Mouse (Mus musculus) forebrain, embryonic 11.5 days (tissue): ENCODE measurements at regions not wholly inside any gene's neighbourhood (a gene's known extent, or its start where the extent isn't known, plus 50 kb on each side); places are given as distances from the start of the nearest gene placed in this dataset.

ENCODE experiments used
- ATAC-seq: fragments of 200-750 bp; cut with Nextera tagmentation; replicated peaks from 2 replicates; pipeline ENCODE4 v1.8.0; 2017; ENCODE audit warnings: moderate TSS enrichment; ENCODE audit not compliant: low FRiP score
- DNase-seq: peaks from one replicate; pipeline ENCODE4 v3.0.0-alpha.2; 2017; ENCODE audit warnings: low spot score
- H3K27ac ChIP-seq: fragments of 300-500 bp; sonication (generic); 2 replicates; pipeline ENCODE4 v1.5.1; 2014; ENCODE audit warnings: low read depth, low read length
- H3K27me3 ChIP-seq: fragments of 300-500 bp; sonication (generic); 2 replicates; pipeline ENCODE4 v1.6.1; 2014; ENCODE audit warnings: mild to moderate bottlenecking, low read length, mixed read lengths; ENCODE audit not compliant: control insufficient read depth, insufficient read depth
- H3K36me3 ChIP-seq: fragments of 300-500 bp; sonication (generic); 2 replicates; pipeline ENCODE4 v1.6.1; 2014; ENCODE audit warnings: mild to moderate bottlenecking, low read length, moderate library complexity, mixed read lengths; ENCODE audit not compliant: control insufficient read depth, insufficient read depth
- H3K4me1 ChIP-seq: fragments of 300-500 bp; sonication (generic); replicated peaks from 2 replicates; pipeline ENCODE4 v1.6.1; 2014; ENCODE audit warnings: low read length, mixed read lengths; ENCODE audit not compliant: control insufficient read depth, insufficient read depth
- H3K4me2 ChIP-seq: fragments of 300-500 bp; sonication (generic); 2 replicates; pipeline ENCODE4 v1.6.1; 2014; ENCODE audit warnings: low read depth, mild to moderate bottlenecking, low read length, moderate library complexity, mixed read lengths; ENCODE audit not compliant: severe bottlenecking
- H3K4me3 ChIP-seq: fragments of 300-500 bp; sonication (generic); 2 replicates; pipeline ENCODE4 v1.5.1; 2014; ENCODE audit warnings: low read depth, low read length
- H3K9ac ChIP-seq: fragments of 300-500 bp; sonication (generic); 2 replicates; pipeline ENCODE4 v1.6.1; 2014; ENCODE audit warnings: low read length
- H3K9me3 ChIP-seq: fragments of 300-500 bp; sonication (generic); 2 replicates; pipeline ENCODE4 v1.6.1; 2016; ENCODE audit warnings: low read length, mixed read lengths; ENCODE audit not compliant: control insufficient read depth
- WGBS: fragments of 180-500 bp; shearing (Covaris S2); extraction: QIAGEN DNeasy Blood & Tissue Kit; methylation state at CpG from one replicate; pipeline ENCODE4 v1.1.7; 2014; 5-methylcytosine and 5-hydroxymethylcytosine counted together

DNA sequence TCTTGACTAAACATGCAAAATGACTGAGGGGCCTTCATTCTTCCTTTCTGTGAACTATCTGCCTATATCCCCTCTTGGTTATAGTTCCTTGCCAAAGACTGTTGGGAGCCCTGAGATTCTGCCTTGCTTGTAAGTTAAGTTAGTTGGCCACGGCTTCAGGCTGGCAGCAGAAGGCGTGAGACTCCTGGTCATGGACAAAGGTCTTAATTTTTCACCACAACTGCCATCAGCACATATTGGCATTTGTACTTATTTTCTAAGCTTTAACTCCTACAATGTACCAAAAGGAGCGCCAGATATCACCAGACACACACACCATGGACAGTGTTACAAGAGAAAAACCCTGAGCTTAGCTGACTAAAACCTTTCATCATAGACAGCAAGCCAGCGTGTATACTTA lies 56.7 kb upstream of the Abcd3 start:
- H3K9me3 ChIP-seq, result no peaks in the 10 kb centered on the region
- ATAC-seq (no peak), DNase-seq (no peak)
- H3K36me3 ChIP-seq, result no peaks in the 10 kb centered on the region
- H3K9ac ChIP-seq, result no peak overlapping the region
- no peaks in the 10 kb centered on the region for H3K27me3 ChIP-seq
- H3K4me1 ChIP-seq, result no peaks in the 10 kb centered on the region
- no peak overlapping the region for H3K27ac ChIP-seq
- 88% methylated on average over 4 of the region's 4 CpGs for WGBS
- no peak overlapping the region for H3K4me3 ChIP-seq
- no peak overlapping the region for H3K4me2 ChIP-seq

DNA sequence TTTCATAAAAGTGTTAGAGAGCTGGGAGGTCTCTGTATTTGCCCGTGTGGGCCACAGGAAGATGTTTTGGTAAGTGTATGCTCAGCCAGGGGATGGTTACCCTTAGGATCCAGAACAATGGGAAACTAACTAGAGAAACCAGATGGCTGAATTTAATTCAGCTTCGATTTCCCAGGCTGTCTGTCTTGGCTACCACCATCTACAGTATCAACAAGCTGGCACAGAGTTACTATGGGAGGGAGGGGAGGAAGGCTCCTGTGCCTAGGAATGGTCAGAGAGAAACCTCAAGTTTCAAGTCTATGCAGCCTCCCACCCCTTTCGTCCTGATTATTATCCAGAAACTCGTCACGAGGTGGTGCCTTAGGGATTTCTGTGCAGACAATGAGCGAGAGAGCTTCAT lies 55.6 kb upstream of the Abcd3 start:
- 84% methylated on average over 6 of the region's 6 CpGs for WGBS
- Histone ChIP-seq H3K4me1 (no peaks in the 10 kb centered on the region), H3K4me3 (no peak overlapping the region), H3K9me3 (no peaks in the 10 kb centered on the region), H3K27me3 (no peaks in the 10 kb centered on the region), H3K9ac (no peak overlapping the region), H3K36me3 (no peaks in the 10 kb centered on the region), H3K27ac (no peak overlapping the region), H3K4me2 (no peak overlapping the region)
- ATAC-seq, result no peak
- no peak for DNase-seq

DNA sequence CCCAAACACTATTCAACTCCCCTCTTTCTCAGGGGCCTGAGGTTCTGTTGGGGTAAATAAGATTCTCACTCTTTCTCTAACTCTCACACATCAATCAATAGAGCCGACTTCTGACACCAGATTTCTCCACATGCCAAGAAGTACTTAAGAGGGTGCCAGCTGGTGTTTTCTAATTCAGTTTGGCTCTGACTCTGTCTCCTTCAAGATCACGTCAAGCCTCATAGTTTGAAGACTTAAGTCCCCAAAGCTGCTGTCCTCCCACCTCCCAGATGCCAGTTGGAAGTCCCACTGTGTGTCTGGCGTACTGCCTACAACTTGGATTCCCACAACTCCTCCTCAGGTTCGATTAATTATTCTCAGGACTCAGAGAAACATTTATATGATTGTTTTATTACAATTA lies 54.6 kb upstream of the Abcd3 start:
- no peak overlapping the region for H3K4me2 ChIP-seq
- no peaks in the 10 kb centered on the region for H3K4me1 ChIP-seq
- no peak for DNase-seq
- H3K36me3 ChIP-seq, result no peaks in the 10 kb centered on the region
- WGBS, result 65% methylated on average over 4 of the region's 4 CpGs
- H3K9ac ChIP-seq, result no peak overlapping the region
- no peaks in the 10 kb centered on the region for H3K27me3 ChIP-seq
- ATAC-seq, result no peak
- no peak overlapping the region for H3K4me3 ChIP-seq
- H3K27ac ChIP-seq, result no peak overlapping the region
- H3K9me3 ChIP-seq, result no peaks in the 10 kb centered on the region

DNA sequence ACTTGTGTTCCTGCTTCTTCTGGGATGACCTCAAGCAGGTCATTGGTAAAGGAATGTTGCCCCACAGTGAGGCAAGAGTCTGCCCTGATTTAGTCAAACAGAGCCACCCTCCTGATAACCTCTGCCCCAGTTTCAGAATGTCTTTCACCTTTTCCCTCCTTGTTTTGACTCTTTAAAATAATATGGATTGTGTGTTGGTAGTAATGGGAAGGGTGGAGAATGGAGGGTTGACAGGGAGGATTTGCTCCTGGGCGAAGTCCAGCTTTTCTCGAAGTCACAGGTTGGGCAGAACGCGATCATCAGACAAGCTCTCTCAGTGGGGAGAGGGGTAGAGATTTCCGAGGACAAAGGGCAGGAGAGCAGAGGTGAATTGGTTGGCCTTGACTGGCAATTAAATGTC lies 52.2 kb upstream of the Abcd3 start:
- WGBS, result 56% methylated on average over 5 of the region's 5 CpGs

DNA sequence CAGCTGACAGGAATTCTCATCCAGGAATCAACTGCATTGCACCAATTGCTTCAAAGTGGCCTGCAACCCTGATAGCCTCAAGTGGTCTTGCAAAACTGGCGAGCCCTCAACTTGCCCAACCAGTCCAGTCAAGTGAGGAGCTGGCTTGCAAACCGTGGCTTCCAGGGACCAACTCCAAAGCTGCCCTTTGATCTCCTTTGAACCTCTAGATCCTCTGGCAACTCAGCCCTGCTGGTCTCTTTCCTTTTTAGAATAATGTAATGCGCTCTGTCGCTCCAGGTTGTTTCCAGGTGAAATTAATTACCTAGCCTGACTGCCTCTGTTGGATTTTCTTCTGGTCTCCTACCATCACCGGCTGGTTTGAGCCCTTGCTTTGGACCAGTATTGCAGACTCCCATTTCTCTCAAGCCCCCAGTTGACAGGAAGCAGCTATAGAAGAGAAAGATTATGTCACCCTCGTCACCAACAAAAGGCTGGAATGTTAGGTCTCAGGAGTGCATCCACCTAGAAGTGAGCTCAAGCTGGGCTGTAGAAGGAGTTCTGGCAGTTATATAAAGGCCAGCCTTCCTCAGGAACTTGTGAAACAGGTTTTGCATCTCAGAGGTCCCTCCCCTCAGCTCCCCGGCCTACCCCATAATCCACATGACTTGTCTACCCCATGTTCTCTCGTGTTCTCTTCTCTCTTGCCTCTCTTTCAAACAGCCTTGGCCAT lies 49.8 kb upstream of the Abcd3 start:
- H3K9me3 ChIP-seq, result no peaks in the 10 kb centered on the region
- 49% methylated on average over 8 of the region's 8 CpGs for WGBS
- no peaks in the 10 kb centered on the region for H3K36me3 ChIP-seq
- DNase-seq (no peak), ATAC-seq (no peak)
- no peak overlapping the region for H3K4me2 ChIP-seq
- H3K27ac ChIP-seq, result no peak overlapping the region
- no peaks in the 10 kb centered on the region for H3K27me3 ChIP-seq
- no peak overlapping the region for H3K4me3 ChIP-seq
- no peaks in the 10 kb centered on the region for H3K4me1 ChIP-seq
- no peak overlapping the region for H3K9ac ChIP-seq

More for the DNA sequence above, 52.2 kb upstream of the Abcd3 start:
- no peak for DNase-seq
- no peaks in the 10 kb centered on the region for H3K4me1 ChIP-seq
- no peak overlapping the region for H3K27ac ChIP-seq
- no peak overlapping the region for H3K9ac ChIP-seq
- H3K36me3 ChIP-seq, result no peaks in the 10 kb centered on the region
- no peak for ATAC-seq
- no peaks in the 10 kb centered on the region for H3K27me3 ChIP-seq
- no peaks in the 10 kb centered on the region for H3K9me3 ChIP-seq
- H3K4me3 ChIP-seq, result no peak overlapping the region
- H3K4me2 ChIP-seq, result no peak overlapping the region
